ENCODE assay signal across 25 mouse cellular contexts in the genomic region with DNA sequence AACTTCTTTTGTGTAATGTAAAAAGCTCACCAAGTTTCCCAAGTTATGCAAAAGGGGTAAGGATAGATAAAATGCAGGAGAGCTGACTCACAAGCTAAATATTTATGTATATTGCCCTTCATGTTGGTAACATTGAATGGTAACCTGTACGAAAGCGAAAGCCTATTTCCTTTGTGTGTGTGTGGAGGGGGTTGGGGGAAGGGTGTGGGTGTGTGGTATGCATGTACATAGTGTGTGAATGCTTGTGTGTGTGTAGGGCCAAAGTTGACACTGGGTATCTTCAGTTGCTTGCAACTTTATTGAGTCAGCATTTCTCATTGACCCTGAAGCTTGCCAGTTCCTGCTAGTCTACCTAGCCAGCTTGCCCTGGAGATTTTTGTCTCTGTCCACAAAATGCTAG. TPM values are rescaled to one million over a fixed set of nuclear protein-coding genes. Genes with fewer than 3 reads are reported as not detected.
DNase-seq lines count a peak whose midpoint lies in the region; ATAC-seq and TF ChIP-seq lines count a peak whose summit lies in the region.
"Had no signal": no experiment of that assay in that cellular context is flagged by ENCODE, and none has a peak within 500 bp of the region (broad histone marks: within the 10 kb centered on the region; RNA-seq: fewer than 3 reads in every experiment).

No protein-coding gene starts in this region.

- ATAC-seq in heart, postnatal 0 days (ENCODE audit: insufficient read depth, low read depth) = no peak
- peak; percentile 52 for ATAC-seq in activated CD4-positive, CD25-positive, alpha-beta regulatory T cell, adult 4 months
- ATAC-seq: forebrain, embryonic 15.5 days; hindbrain, embryonic 16.5 days had no signal

- intact Hi-C loops in left cerebral cortex, postnatal 36 days (cut with DNase I) = no loop called here

- no peak overlapping the region for H3K9ac ChIP-seq in heart, postnatal 0 days (replicated peaks; ENCODE audit: low read depth, low read length)
- H3K9ac ChIP-seq: embryonic facial prominence, embryonic 13.5 days; forebrain, embryonic 12.5 days; forebrain, embryonic 15.5 days; heart, embryonic 13.5 days; hindbrain, embryonic 13.5 days had no signal

- H3K4me1 ChIP-seq in heart, postnatal 0 days (ENCODE audit: control insufficient read depth, insufficient read depth) = no peaks in the 10 kb centered on the region
- H3K4me1 ChIP-seq: embryonic facial prominence, embryonic 10.5 days; embryonic facial prominence, embryonic 13.5 days; forebrain, embryonic 12.5 days; forebrain, embryonic 15.5 days; heart, embryonic 10.5 days; heart, embryonic 13.5 days; hindbrain, embryonic 13.5 days had no signal

- no peak overlapping the region for H3K4me3 ChIP-seq in heart, postnatal 0 days (ENCODE audit: low read depth, low read length)
- H3K4me3 ChIP-seq: embryonic facial prominence, embryonic 10.5 days; embryonic facial prominence, embryonic 13.5 days; erythroblast, embryonic 14.5 days; forebrain, embryonic 12.5 days; forebrain, embryonic 15.5 days; heart, embryonic 10.5 days; heart, embryonic 13.5 days; hindbrain, embryonic 13.5 days had no signal

- TF ChIP-seq CTCF in heart, postnatal 0 days (IDR thresholded peaks at IDR 0.05; ENCODE audit: low read depth) = 0 out of 2 replicates have a peak, but pooled peaks have one; percentile 1

- H3K4me2 ChIP-seq in heart, postnatal 0 days (ENCODE audit: low read depth, low read length) = no peak overlapping the region
- H3K4me2 ChIP-seq: embryonic facial prominence, embryonic 13.5 days; forebrain, embryonic 12.5 days; forebrain, embryonic 15.5 days; heart, embryonic 13.5 days; hindbrain, embryonic 13.5 days had no signal

- no peak overlapping the region for H3K27ac ChIP-seq in heart, postnatal 0 days (ENCODE audit: low read depth)
- H3K27ac ChIP-seq: embryonic facial prominence, embryonic 10.5 days; embryonic facial prominence, embryonic 13.5 days; forebrain, embryonic 12.5 days; forebrain, embryonic 15.5 days; heart, embryonic 10.5 days; heart, embryonic 13.5 days; hindbrain, embryonic 13.5 days had no signal

- H3K36me3 ChIP-seq in heart, postnatal 0 days (replicated peaks; ENCODE audit: control insufficient read depth, insufficient read depth, low read length) = peaks cover 73% of the 10 kb centered on the region

- H3K27me3 ChIP-seq in heart, postnatal 0 days (ENCODE audit: control insufficient read depth, insufficient read depth, low read length) = no peaks in the 10 kb centered on the region
- H3K27me3 ChIP-seq: embryonic facial prominence, embryonic 13.5 days; forebrain, embryonic 12.5 days; forebrain, embryonic 15.5 days; heart, embryonic 13.5 days; hindbrain, embryonic 13.5 days had no signal

- H3K9me3 ChIP-seq in heart, postnatal 0 days (replicated peaks; ENCODE audit: control insufficient read depth, low read length) = no peaks in the 10 kb centered on the region
- H3K9me3 ChIP-seq: embryonic facial prominence, embryonic 10.5 days; embryonic facial prominence, embryonic 13.5 days; forebrain, embryonic 12.5 days; forebrain, embryonic 15.5 days; heart, embryonic 10.5 days; heart, embryonic 13.5 days; hindbrain, embryonic 13.5 days had no signal

- 90% methylated on average over 2 of the region's 2 CpGs for WGBS in heart, postnatal 0 days

- no peak for DNase-seq in heart, postnatal 0 days (ENCODE audit: low spot score)
- DNase-seq in heart, adult 9 months (ENCODE audit: low spot score in 2 of 2) = no peak
- DNase-seq in naive thymus-derived CD4-positive, alpha-beta T cell, adult 2 months (ENCODE audit: low read depth) = peak; percentile 34
- DNase-seq in natural killer cell, adult 2 months (ENCODE audit: low spot score in 2 of 2) = no peak
- no peak for DNase-seq in left cerebral cortex, postnatal 36 days (ENCODE audit: low spot score in 2 of 2)
- no peak for DNase-seq in thymus, postnatal 36 days
- DNase-seq: adrenal gland, adult 2 months; adrenal gland, postnatal 25 days; cerebellum, adult 11-12 months; cerebellum, adult 8-10 months; cerebellum, postnatal 10 days; cerebellum, postnatal 36 days; embryo, embryonic 11 days; gastrocnemius, postnatal 25 days; heart, adult 18-20 months had no signal

- no peak for TF ChIP-seq EP300 in heart, postnatal 0 days (IDR thresholded peaks at IDR 0.05; ENCODE audit: low read depth)

RNA-seq across cellular contexts. Expression of a gene that starts 15.9 kb away (rescaled TPM):
- 12.3 and 16.7 TPM in 2 replicates for total RNA-seq in heart, postnatal 0 days (2014; rRNA removed; ENCODE audit: low replicate concordance)
- 99.8 and 103 TPM in 2 replicates for polyA plus RNA-seq in heart, postnatal 0 days (2015; fragmentation: Nextera tagmentation; extraction: Ambion mirVana)
- 100 to 1,000 TPM; 108 to 193 TPM for polyA plus RNA-seq in activated CD4-positive, CD25-positive, alpha-beta regulatory T cell, adult 4 months (2017; shearing (Covaris generic))
- total RNA-seq in left cerebral cortex, postnatal 36 days (2021) = 10 to 100 TPM; 24.6 to 29.9 TPM

RNA-seq across cellular contexts. Expression of a gene that starts 16.0 kb away (rescaled TPM):
- total RNA-seq in heart, postnatal 0 days (2014; rRNA removed; ENCODE audit: low replicate concordance) = 1.9 and 4.5 TPM in 2 replicates
- 1.5 and 1.6 TPM in 2 replicates for polyA plus RNA-seq in heart, postnatal 0 days (2015; fragmentation: Nextera tagmentation; extraction: Ambion mirVana)
- 1 to 10 TPM; 3.3 to 5.0 TPM for polyA plus RNA-seq in activated CD4-positive, CD25-positive, alpha-beta regulatory T cell, adult 4 months (2017; shearing (Covaris generic))
- total RNA-seq in left cerebral cortex, postnatal 36 days (2021) = 1 to 10 TPM; 1.8 to 1.9 TPM
- polyA plus RNA-seq: adrenal gland, adult 2 months had no signal
